9 mouse cellular contexts compared by ENCODE assay signal in the genomic region with DNA sequence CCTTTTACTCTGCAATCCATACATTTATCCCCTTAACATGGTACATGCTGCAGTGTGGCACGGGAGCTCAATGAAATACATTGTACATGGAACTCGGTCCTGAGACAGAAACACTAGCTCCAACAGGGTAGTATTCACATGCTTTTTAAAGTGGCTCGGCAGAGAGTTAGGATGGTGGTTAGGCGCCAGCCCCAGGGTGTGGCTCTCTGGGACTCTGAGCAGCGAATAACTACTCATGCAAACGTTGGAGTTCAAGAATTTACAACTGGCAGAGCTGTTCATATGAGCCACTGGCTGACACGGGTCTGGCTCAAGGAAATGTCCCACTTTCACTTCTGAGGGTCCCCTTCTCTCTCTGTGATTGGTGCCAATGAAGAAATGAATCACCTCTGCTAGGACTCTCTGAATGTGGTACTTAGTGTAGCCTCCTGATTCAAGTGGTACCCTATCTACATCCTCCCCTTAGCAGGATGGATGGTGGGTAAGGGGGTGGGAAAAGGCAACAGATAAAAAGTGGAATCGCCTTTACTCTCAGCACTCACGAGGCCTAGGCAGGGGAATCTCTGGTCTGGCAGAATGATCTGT. TPM values are rescaled to one million over a fixed set of nuclear protein-coding genes. Genes with fewer than 3 reads are reported as not detected.
DNase-seq lines count a peak whose midpoint lies in the region; ATAC-seq and TF ChIP-seq lines count a peak whose summit lies in the region.
"Had no signal": no experiment of that assay in that cellular context is flagged by ENCODE, and none has a peak within 500 bp of the region (broad histone marks: within the 10 kb centered on the region; RNA-seq: fewer than 3 reads in every experiment).

No protein-coding gene starts in this region.

- no peak for TF ChIP-seq EP300 in heart, adult 2 months (IDR thresholded peaks at IDR 0.05; ENCODE audit: insufficient read depth, low read depth, low read length)

- 40% methylated on average over 9 of the region's 9 CpGs for WGBS in heart, adult 2 months
- 59% methylated on average over 9 of the region's 9 CpGs for WGBS in limb, embryonic 12.5 days

- TF ChIP-seq POLR2A in heart, adult 2 months (IDR thresholded peaks at IDR 0.05; ENCODE audit: insufficient read depth, low read depth, low read length): no peak

- peak; percentile 6 for DNase-seq in adrenal gland, adult 2 months
- no peak for DNase-seq in adrenal gland, adult (ENCODE audit: inconsistent age in 2 of 2, low spot score in 1 of 2)
- DNase-seq in Muller cell, postnatal 12 days (ENCODE audit: inconsistent ontology term): peak; percentile 70
- DNase-seq in heart, adult 2 months: peak; percentile 49 to 68
- DNase-seq in thymus, postnatal 0 days (ENCODE audit: low spot score): no peak
- DNase-seq in frontal cortex, postnatal 14 days (ENCODE audit: low spot score in 2 of 2): no peak
- no peak for DNase-seq in thymus, postnatal 10 days (ENCODE audit: low spot score in 2 of 2)

- no peak for ATAC-seq in limb, embryonic 12.5 days (ENCODE audit: insufficient number of reproducible peaks, insufficient read depth, low FRiP score, low TSS enrichment, low read depth)

- no peak for TF ChIP-seq CTCF in heart, adult 2 months (IDR thresholded peaks at IDR 0.05)

- H3K4me1 ChIP-seq in heart, adult 2 months (ENCODE audit: control insufficient read depth, insufficient read depth, low read length): peaks cover 12% of the 10 kb centered on the region
- peaks cover 70% of the 10 kb centered on the region for H3K4me1 ChIP-seq in limb, embryonic 12.5 days (replicated peaks)

- H3K27me3 ChIP-seq in heart, adult 2 months (ENCODE audit: control insufficient read depth, insufficient read depth, low read length): no peaks in the 10 kb centered on the region
- H3K27me3 ChIP-seq in limb, embryonic 12.5 days: no peaks in the 10 kb centered on the region

- H3K9me3 ChIP-seq in limb, embryonic 12.5 days: no peaks in the 10 kb centered on the region

- H3K27ac ChIP-seq in heart, adult 2 months: peak overlapping the region; percentile 34
- H3K27ac ChIP-seq in limb, embryonic 12.5 days: peak overlapping the region; percentile 99

- H3K79me2 ChIP-seq in heart, adult 2 months (replicated peaks; ENCODE audit: control insufficient read depth, insufficient read depth, low read length): no peaks in the 10 kb centered on the region

- 0 out of 2 replicates have a peak overlapping the region, but pooled peaks have one; percentile 4 for H3K9ac ChIP-seq in heart, adult 2 months (ENCODE audit: low read depth, low read length)
- 0 out of 2 replicates have a peak overlapping the region, but pooled peaks have one; percentile 18 for H3K9ac ChIP-seq in limb, embryonic 12.5 days (replicated peaks)

- H3K36me3 ChIP-seq in heart, adult 2 months (ENCODE audit: control insufficient read depth, insufficient read depth, low read length): peaks cover 3% of the 10 kb centered on the region
- no peaks in the 10 kb centered on the region for H3K36me3 ChIP-seq in limb, embryonic 12.5 days

- intact Hi-C loops in heart, adult 2 months (cut with DNase I): loop anchor here (5.0 kb wide), 1 partner anchor 62 kb away; the partner anchor contains the start of gene 4930558K02Rik

- no peak overlapping the region for H3K4me3 ChIP-seq in heart, adult 2 months
- H3K4me3 ChIP-seq in limb, embryonic 12.5 days (replicated peaks): no peak overlapping the region

- no peak overlapping the region for H3K4me2 ChIP-seq in limb, embryonic 12.5 days

RNA-seq across cellular contexts. Expression of gene 4930558K02Rik, which starts 59.7 kb away (rescaled TPM):
- total RNA-seq in adrenal gland, adult 2 months (2021): not detected
- polyA plus RNA-seq in adrenal gland, adult 2 months (2012; rRNA removed): not detected in 2 replicates
- not detected for total RNA-seq in heart, adult 2 months (2021)
- not detected in 2 replicates for polyA plus RNA-seq in heart, adult 2 months (2012; rRNA removed)
- not detected in 2 replicates for polyA plus RNA-seq in limb, embryonic 12.5 days (2016; fragmentation: Nextera tagmentation; extraction: Ambion mirVana)
- 0.13 and 0.40 TPM in 2 replicates for polyA plus RNA-seq in thymus, postnatal 0 days (2015; fragmentation: Nextera tagmentation; extraction: Ambion mirVana)
- total RNA-seq: left cerebral cortex, postnatal 36 days had no signal

Comparison
In these comparisons a context has a peak if more than half of its experiments do, and no peak if none do; other contexts are left out.
1. DNase-seq: peak in adrenal gland, adult 2 months (single experiment), Muller cell, postnatal 12 days (single experiment) and heart, adult 2 months (2 of 2); none in adrenal gland, adult (0 of 2), thymus, postnatal 0 days (single experiment), frontal cortex, postnatal 14 days (0 of 2) and thymus, postnatal 10 days (0 of 2).